Mouse (Mus musculus): ENCODE measurements around the gene Mief1. TPM values are rescaled to one million over a fixed set of nuclear protein-coding genes. Genes with fewer than 3 reads are reported as not detected.

Gene Mief1
- total RNA-seq, 2 experiments from 2014 or later: 42.8 to 46.6 TPM

GRCm38 (mm10) chr15:80228071-80228800, 5.6 kb upstream of the Mief1 start:
- no peak for DNase-seq

- DNase-seq: no peak
These were observed 1.5 kb upstream of the Mief1 start for GRCm38 (mm10) chr15:80232331-80232730.

GRCm38 (mm10) chr15:80233053-80233452, 765 bp upstream of the Mief1 start:
- no peak for DNase-seq

GRCm38 (mm10) chr15:80235535-80235934, 1.7 kb downstream of the Mief1 start, which contains the start of gene AC140267.1:
Gene AC140267.1, plus strand, starts transcription at chr15:80235835.
- no peak for DNase-seq

GRCm38 (mm10) chr15:80248135-80248534, 14.3 kb downstream of the Mief1 start:
- DNase-seq: no peak

GRCm38 (mm10) chr15:80248596-80248995, 14.8 kb downstream of the Mief1 start:
- DNase-seq: no peak

GRCm38 (mm10) chr15:80249672-80250071, 15.9 kb downstream of the Mief1 start:
- peak; percentile 14 for DNase-seq

GRCm38 (mm10) chr15:80250586-80250985, 16.8 kb downstream of the Mief1 start:
- no peak for DNase-seq

- peak; percentile 9 for DNase-seq
These were observed 19.7 kb downstream of the Mief1 start for GRCm38 (mm10) chr15:80253530-80253929.

- DNase-seq: peak; percentile 79
These were observed 20.4 kb downstream of the Mief1 start for GRCm38 (mm10) chr15:80254207-80254606.

- peak; percentile 97 for DNase-seq
These were observed 21.2 kb downstream of the Mief1 start, which contains the start of gene Atf4 for GRCm38 (mm10) chr15:80254847-80255645. Gene Atf4, plus strand, starts transcription at chr15:80255184.

- DNase-seq: peak; percentile 92
These were observed 21.9 kb downstream of the Mief1 start for GRCm38 (mm10) chr15:80255646-80256121.

- DNase-seq: peak; percentile 28
These were observed 22.4 kb downstream of the Mief1 start for GRCm38 (mm10) chr15:80256242-80256641.

- DNase-seq: peak; percentile 14
These were observed 23.1 kb downstream of the Mief1 start for GRCm38 (mm10) chr15:80256656-80257601.

- DNase-seq: peak; percentile 16
These were observed 23.9 kb downstream of the Mief1 start for GRCm38 (mm10) chr15:80257602-80258239.

- peak; percentile 33 for DNase-seq
These were observed 24.7 kb downstream of the Mief1 start for GRCm38 (mm10) chr15:80258240-80259170.

GRCm38 (mm10) chr15:80259406-80260045, 25.7 kb downstream of the Mief1 start:
- DNase-seq: peak; percentile 14

- DNase-seq: peak; percentile 94
These were observed 26.9 kb downstream of the Mief1 start for GRCm38 (mm10) chr15:80260677-80261076.

GRCm38 (mm10) chr15:80261100-80261499, 27.3 kb downstream of the Mief1 start:
- no peak for DNase-seq

All from adrenal gland, postnatal 10 days (tissue).